Mouse (Mus musculus) spleen, postnatal 10 days (tissue): ENCODE measurements at regions not wholly inside any gene's neighbourhood (a gene's known extent, or its start where the extent isn't known, plus 50 kb on each side); places are given as distances from the start of the nearest gene placed in this dataset.

Source experiments
- DNase-seq, 2 experiments: peaks; one replicate each; pipeline ENCODE4 v3.0.0; 2021 to 2022; ENCODE audit warnings: low spot score in 2 of 2

DNA sequence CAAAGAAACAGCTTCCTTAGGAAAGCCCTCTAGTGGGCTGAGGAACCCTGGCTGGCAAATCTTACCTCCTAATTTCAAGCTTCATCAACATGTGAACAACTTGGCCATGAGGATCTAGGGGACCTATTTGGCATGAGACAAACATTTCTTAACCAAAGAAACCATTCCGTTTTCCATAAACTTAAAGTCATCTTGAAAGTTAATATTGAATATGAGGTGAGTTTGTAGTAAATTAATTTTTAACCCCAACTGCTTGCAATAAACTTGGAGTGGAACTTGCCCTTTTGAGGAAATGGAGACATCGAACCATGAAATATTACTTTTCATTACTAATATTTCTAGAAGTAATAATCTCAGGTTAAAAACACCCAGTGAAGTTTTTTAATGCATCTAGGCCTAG is 229.7 kb downstream of the Cdh26 start:
- DNase-seq = no peak

DNA sequence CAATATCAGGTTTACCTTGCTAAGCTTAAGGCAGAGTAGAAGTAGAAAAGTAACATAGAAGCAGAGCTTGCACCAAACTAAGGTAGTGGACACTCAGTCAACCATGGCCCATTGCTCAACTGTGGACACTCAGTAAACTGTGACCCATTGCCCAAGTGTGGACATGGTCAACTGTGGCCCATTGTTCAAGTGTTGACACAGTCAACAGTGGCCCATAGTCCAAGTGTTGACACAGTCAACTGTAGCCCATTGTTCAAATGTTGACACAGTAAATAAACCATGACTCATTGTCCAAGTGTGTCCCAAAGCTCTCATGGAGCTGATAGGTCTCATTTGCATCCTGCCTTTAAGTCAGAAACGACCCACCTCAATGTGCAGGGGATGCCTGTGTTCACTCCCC is 232.1 kb downstream of the Cdh26 start:
- no peak for DNase-seq

DNA sequence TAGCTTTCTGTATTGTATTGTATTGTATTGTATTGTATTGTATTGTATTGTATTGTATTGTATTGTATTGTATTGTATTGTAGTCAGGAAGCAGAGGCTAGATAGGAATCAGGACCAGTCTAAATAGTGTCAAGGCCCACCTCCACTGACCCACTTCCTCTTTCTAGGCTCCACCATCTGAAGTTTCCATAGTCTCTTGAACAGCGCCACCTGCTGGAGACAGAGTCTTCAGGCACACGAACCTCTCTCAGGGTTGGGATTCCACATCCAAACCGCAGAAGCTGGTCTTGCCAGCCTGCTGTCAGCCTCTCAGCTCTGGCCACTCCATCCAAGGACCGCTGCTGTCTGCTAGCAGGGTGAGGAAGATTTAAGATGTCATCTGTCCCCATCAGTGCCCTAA is 234.6 kb downstream of the Cdh26 start:
- DNase-seq = peak; percentile 16 to 75

GRCm38 (mm10) chr2:178668451-178668850 is 238.1 kb downstream of the Cdh26 start:
- DNase-seq = peak in 1 of 2 experiments; percentile 43

DNA sequence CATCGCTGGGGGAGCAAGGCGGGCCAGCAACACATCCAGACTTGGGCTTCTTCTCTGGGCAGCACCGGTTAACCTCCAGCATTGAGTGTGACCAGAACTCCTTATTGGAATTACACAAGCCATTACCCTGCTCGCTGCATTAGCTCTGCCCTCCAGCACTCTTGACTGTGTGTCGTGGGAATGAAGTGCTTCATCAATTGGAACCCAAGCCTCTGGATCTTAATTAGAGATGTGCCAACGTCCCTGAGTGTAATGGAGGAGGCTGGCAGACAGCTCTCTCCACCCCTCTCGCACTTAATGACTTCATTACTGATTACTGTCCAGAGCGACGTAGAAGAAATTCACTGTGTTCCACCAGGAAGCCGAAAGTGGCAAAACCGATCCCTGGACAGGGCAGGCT is 240.6 kb downstream of the Cdh26 start:
- DNase-seq = no peak

DNA sequence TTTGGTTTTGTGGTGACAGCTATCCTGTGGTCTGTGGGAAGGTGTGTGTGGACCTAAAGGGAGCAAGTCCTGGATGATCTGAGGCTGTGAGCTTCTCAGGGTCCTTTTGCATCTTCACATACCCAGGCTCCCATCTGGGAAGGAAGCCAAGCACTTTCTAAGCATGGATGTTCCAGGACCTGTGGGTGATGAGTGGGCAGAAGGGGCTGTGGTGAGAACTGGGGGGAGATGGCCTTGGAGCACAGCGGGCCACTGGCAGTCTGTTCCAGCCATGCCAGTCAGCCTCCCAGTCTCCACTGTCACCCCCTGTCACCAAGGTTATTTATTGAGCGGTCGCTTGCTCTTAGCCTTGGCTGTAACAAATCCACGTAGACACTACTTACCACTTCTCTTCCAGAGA is 243.3 kb downstream of the Cdh26 start:
- DNase-seq = no peak

DNA sequence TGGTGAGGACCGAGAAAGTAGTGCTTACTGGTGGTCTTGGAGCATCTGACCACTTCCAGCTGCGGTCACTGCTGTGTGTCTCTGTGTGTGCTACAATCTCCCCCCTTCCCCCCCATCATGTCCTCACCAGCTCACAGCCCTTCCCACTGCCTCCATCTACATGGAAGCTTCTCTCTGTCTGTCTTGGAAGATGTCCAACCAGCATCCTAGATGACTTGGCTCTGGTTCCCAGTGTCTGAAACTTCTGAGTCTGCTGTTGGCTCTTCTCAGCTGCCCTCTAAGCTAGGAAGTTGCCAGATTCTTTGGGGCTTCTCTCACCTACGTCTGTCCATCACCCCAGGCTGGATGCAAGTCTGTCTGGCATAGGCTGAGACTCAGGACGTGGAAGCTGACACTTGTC is 244.3 kb downstream of the Cdh26 start:
- DNase-seq = no peak

DNA sequence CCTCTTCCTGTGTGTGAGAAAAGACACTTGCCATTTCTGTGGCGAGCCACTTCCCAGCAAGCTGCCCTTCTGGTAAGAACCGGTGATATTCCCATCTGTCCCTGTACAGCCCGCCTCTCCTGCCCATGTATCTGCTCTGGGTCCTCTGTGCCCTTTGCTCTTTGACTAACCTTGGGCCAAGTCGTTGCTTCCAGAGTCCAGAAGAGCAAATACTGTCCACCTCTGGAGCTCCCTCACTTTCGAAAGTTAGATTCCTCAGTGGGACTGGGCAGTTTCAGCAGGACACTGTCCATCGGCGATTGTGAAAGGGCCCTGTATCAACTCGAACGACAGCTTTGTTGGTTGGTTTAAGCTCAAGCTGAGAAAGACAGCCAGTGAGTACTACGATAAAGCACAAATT is 246.6 kb downstream of the Cdh26 start:
- DNase-seq = no peak

DNA sequence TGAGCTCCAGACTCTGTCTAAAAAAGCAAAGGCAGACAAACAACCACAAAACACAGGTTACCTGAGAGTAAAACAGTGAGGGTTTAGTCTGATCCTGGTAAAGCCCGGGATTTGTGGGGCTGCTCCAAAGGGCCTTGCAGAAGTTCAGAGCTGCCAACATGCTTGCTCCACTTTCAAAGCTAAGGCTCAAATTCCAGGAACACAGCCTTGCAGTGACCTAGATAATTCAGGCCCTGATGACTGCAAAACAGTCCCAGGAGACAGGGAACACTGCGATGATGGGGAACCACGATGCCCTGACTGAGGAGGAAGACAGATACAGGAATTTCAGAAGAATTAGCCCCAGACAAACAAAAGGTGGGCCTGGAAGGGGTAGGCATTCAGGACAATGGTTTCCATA is 250.0 kb downstream of the Cdh26 start:
- no peak for DNase-seq

GRCm38 (mm10) chr2:178684026-178684958 is 254.0 kb downstream of the Cdh26 start:
- no peak for DNase-seq

DNA sequence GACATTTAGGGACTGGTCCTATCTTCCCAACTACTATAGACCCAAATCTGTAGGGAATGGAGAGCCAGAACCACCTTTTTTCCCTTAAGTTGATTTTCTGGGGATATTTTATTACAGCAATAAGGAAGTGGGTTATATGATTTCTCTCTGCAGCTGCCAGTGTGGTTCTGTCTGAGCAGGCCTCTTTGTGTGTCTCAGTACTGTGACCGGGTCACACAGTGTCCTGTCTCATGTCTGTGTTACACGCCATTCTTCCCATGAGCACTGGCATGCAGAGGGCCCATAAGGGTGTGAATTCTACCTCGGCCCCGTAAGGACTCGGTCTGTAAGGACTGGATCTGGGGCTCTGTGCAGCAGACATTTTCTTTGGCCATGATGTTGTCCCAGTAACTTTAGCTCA is 254.9 kb downstream of the Cdh26 start:
- DNase-seq = no peak

DNA sequence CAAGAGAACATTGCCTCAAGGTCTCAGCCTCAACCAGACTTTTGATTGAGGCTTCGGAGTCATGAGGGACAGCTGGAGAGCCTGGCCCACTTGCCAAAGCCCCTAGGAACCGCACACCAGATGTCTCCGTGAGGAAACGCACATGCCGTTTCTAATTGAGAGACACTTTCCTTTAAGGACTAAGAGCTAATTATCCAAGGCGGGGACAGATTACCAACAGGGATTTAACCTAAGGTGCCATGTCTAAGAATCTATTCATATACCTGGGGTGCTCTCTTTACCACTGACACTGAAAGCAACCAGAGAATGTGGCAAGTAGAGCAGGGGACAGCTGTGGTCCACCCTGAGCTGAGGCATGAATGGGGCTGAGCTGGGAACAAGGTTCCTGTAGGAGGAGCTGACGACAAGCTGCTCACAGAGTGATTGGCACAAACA is 255.9 kb downstream of the Cdh26 start:
- DNase-seq = no peak

DNA sequence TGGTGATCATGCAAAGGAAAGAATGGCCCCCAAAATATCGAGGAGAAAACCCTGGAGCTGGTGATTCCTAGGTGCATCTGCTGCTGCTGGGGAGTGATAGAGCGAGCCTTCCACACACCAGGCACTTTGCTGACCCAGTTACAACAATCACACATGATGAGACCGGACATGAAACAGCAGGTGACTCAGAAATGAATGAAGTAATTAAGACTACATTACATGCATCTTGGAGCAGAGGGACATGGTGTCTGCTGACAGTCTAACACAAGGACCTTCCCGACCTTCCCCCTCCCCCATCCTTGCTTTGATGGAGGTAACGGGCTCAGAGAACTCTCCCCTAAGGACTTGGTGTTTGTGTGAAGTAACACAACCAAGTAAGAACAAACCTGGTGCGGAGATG is 258.3 kb downstream of the Cdh26 start:
- no peak for DNase-seq

DNA sequence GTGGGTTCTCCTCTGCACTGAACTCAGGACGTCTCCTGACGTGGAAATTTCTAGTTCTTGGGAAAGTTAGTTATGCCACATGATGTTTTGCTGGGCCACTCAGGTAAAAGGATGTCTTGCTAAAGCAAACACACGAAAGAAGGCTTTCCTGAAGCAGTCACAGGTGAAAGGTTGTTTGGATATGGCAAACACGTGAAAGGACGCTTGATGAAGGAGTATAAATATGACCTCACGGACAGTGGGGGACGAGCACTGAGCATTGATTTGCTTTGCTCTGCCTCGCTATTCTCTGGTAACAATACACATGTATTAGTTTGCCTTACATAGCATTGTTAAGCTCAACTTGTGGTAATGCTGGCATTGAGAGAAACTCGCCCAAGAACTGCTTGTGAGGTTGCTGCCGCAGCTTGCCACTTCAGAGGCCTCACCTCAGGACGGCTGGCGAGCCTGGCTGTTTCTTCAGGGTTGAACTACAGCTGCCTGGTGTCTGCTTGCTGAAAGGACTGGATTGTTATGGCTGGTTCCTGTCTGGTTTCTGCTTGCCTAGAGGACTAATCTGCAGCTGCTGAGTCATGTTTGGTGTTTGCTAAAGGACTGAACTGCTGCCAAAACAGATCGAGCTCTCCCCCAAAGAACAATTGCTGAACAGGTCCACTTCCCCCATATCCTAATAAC is 261.0 kb downstream of the Cdh26 start:
- no peak for DNase-seq

GRCm38 (mm10) chr2:178691865-178692228 is 261.5 kb downstream of the Cdh26 start:
- no peak for DNase-seq

DNA sequence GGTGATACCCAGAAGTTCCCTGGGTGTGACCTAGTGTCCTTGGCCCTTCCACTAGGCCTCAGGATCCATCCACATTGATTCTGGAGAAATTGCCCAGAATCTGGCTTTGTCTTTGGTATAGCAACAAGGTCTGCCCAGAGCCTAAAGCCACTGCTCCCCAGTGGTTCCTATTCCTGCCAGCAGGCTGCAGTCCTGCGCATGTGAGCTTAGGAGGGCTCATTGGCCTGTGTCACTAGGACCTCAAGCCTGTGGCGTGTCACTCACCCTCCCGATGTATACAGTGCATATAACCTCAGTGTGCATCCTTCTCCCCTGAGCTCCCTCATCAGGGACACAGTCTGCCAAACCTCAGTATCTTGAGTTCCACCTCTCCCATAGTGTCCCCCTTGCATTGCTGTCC is 261.9 kb downstream of the Cdh26 start:
- DNase-seq = no peak

DNA sequence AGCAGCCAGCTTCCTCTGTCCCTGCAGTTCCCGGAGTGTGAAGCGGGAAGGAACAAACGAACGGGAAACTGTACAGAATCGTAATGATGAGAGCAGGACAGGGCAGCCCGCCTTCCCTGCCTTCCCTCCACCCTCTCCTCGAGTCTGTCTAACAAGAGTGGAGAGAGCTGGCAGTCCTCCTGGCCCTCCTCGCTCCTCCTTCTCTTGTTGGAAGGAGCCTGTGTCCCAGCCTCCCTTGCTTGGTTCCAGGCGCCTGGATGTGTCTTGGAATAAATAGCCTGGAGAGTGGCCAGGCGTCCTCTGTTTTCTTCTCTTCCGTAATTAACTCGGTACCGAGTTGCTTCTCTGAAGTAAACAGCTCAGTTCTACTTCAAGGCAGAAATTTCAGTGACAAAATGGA is 268.3 kb downstream of the Cdh26 start:
- peak in 1 of 2 experiments; percentile 15 for DNase-seq

DNA sequence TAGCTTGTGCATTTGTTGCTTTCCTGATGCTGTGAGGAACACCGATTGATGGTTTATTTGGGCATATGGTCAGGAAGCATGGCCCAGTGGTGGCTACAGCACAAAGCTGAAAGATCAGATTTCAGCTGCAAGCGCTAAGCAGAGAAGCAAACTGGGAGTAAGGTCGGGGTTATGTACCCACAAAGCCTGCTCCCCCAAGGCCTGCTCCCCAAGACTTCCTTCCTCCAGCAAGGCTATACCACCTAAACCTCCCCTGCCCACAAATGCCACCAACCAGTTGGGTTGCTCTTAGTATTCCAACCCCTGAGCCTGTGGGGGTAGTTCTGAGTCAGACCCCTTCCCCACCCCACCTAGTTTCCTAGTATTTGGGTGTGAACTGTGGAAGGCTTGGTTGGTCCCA is 270.5 kb downstream of the Cdh26 start:
- DNase-seq = no peak

- no peak for DNase-seq
These were observed 274.2 kb downstream of the Cdh26 start for GRCm38 (mm10) chr2:178704510-178704909.

GRCm38 (mm10) chr2:178708649-178709048 is 278.3 kb downstream of the Cdh26 start:
- no peak for DNase-seq

- DNase-seq = no peak
These were observed 279.0 kb downstream of the Cdh26 start for GRCm38 (mm10) chr2:178709192-178709881.

GRCm38 (mm10) chr2:178710001-178710400 is 279.7 kb downstream of the Cdh26 start:
- DNase-seq = no peak
